Mouse (Mus musculus): ENCODE results near the gene Med19. TPM values are rescaled to one million over a fixed set of nuclear protein-coding genes. Genes with fewer than 3 reads are reported as not detected.
"Not testable (repeated sequence)": the region's sequence is repeated elsewhere in the genome, so short reads cannot be mapped to it uniquely, and the experiment has no call there.

Med19 gene
- polyA plus RNA-seq, 1 experiment from 2014 or later = 49.3 TPM

DNA sequence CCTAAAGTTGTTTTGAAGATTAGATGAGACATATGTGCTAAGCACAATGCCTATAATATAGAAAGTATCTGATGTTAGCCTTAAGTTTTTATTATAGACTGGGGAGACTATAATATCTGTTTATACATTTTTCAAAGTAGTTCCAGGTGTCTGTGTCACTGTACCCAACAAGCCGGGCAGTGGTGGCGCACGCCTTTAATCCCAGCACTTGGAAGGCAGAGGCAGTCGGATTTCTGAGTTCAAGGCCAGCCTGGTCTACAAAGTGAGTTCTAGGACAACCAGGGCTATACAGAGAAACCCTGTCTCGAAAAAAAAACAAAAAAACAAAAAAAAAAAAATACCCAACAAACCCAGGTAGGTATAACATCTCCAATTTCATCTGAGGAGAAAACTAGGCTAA lies 50.0 kb downstream of the Med19 start:
- not testable (repeated sequence) for H3K27me3 ChIP-seq; H3K4me2 ChIP-seq (replicated peaks); H3K27ac ChIP-seq; H3K9me3 ChIP-seq (replicated peaks); H3K4me3 ChIP-seq; ATAC-seq (ENCODE audit: low FRiP score); H3K9ac ChIP-seq
- H3K36me3 ChIP-seq = peaks cover 20% of the 10 kb centered on the region
- 80% methylated on average over 5 of the region's 5 CpGs for WGBS
- peaks cover 27% of the 10 kb centered on the region for H3K4me1 ChIP-seq

- H3K4me2 ChIP-seq (replicated peaks) = no peak overlapping the region
- ATAC-seq (ENCODE audit: low FRiP score) = no peak
- H3K36me3 ChIP-seq = no peaks in the 10 kb centered on the region
- peaks cover 33% of the 10 kb centered on the region for H3K4me1 ChIP-seq
- H3K27ac ChIP-seq = no peak overlapping the region
- H3K27me3 ChIP-seq = no peaks in the 10 kb centered on the region
- no peak overlapping the region for H3K9ac ChIP-seq
- H3K9me3 ChIP-seq (replicated peaks) = no peaks in the 10 kb centered on the region
- no peak overlapping the region for H3K4me3 ChIP-seq
- 78% methylated on average over 3 of the region's 3 CpGs for WGBS
These were observed 53.0 kb downstream of the Med19 start for GRCm38 (mm10) chr2:84731206-84731605.

- no peaks in the 10 kb centered on the region for H3K27me3 ChIP-seq
- H3K4me3 ChIP-seq = no peak overlapping the region
- ATAC-seq (ENCODE audit: low FRiP score) = no peak
- no peak overlapping the region for H3K4me2 ChIP-seq (replicated peaks)
- no peak overlapping the region for H3K27ac ChIP-seq
- H3K4me1 ChIP-seq = peaks cover 40% of the 10 kb centered on the region
- no peaks in the 10 kb centered on the region for H3K36me3 ChIP-seq
- 46% methylated on average over 1 of the region's 1 CpGs for WGBS
- no peaks in the 10 kb centered on the region for H3K9me3 ChIP-seq (replicated peaks)
- H3K9ac ChIP-seq = no peak overlapping the region
These were observed 54.2 kb downstream of the Med19 start for GRCm38 (mm10) chr2:84732394-84732793.

- H3K36me3 ChIP-seq = no peaks in the 10 kb centered on the region
- no peaks in the 10 kb centered on the region for H3K27me3 ChIP-seq
- no peaks in the 10 kb centered on the region for H3K9me3 ChIP-seq (replicated peaks)
- H3K27ac ChIP-seq = peak within 1 kb of the TSS; percentile 87
- peaks cover 51% of the 10 kb centered on the region for H3K4me1 ChIP-seq
- H3K4me3 ChIP-seq = peak within 1 kb of the TSS; percentile 53
- peak; percentile 75 for ATAC-seq (ENCODE audit: low FRiP score)
- 6% methylated on average over 7 of the region's 8 CpGs for WGBS
- peak within 1 kb of the TSS; percentile 80 for H3K9ac ChIP-seq
- peak within 1 kb of the TSS; percentile 76 for H3K4me2 ChIP-seq (replicated peaks)
These were observed 55.5 kb downstream of the Med19 start, which contains the start of gene Ypel4 for GRCm38 (mm10) chr2:84733579-84734300. Gene Ypel4, plus strand, starts transcription at chr2:84734058.

DNA sequence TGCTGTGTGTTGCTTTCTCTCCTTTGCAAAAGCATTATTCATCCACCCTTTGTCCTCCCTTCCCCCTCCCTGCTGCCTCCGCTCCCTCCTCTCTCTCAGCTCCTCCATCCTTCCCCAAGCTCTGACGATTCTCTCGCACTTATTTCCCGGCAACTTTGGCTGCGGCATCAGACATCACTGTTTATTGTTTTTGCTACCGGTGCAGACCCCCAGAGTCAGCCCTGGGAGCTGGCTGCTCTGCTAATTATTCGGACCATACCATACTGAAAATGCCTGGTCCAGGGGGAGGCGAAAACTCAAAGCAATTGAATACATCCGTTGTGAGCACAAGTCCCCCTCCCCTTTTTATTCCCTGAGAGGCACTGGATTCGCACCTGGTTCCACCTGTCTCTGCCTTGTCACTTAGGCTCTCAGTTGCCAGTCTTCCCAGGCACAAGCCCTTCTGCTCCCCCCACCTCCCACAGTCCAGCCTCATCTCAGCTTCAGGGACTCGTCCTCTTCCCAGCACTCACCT lies 56.2 kb downstream of the Med19 start:
- H3K4me2 ChIP-seq (replicated peaks) = peak overlapping the region; percentile 76
- H3K27me3 ChIP-seq = no peaks in the 10 kb centered on the region
- under 1% methylated on average over 11 of the region's 11 CpGs for WGBS
- peak; percentile 67 for ATAC-seq (ENCODE audit: low FRiP score)
- H3K27ac ChIP-seq = peak overlapping the region; percentile 87
- peak overlapping the region; percentile 80 for H3K9ac ChIP-seq
- peaks cover 58% of the 10 kb centered on the region for H3K4me1 ChIP-seq
- no peaks in the 10 kb centered on the region for H3K9me3 ChIP-seq (replicated peaks)
- H3K4me3 ChIP-seq = peak overlapping the region; percentile 53
- H3K36me3 ChIP-seq = no peaks in the 10 kb centered on the region

- Histone ChIP-seq H3K4me1 (peaks cover 63% of the 10 kb centered on the region), H3K4me2 (replicated peaks) (peak overlapping the region; percentile 76)
These were observed 56.7 kb downstream of the Med19 start for GRCm38 (mm10) chr2:84734919-84735318.

GRCm38 (mm10) chr2:84735346-84735920 lies 57.2 kb downstream of the Med19 start:
- WGBS = 15% methylated on average over 7 of the region's 7 CpGs
- peak overlapping the region; percentile 53 for H3K4me3 ChIP-seq
- H3K27ac ChIP-seq = peak overlapping the region; percentile 87
- H3K9me3 ChIP-seq (replicated peaks) = no peaks in the 10 kb centered on the region
- H3K36me3 ChIP-seq = no peaks in the 10 kb centered on the region; the same call in 1 of the 2 replicates
- H3K27me3 ChIP-seq = no peaks in the 10 kb centered on the region
- H3K4me2 ChIP-seq (replicated peaks) = peak overlapping the region; percentile 76
- H3K4me1 ChIP-seq = peaks cover 68% of the 10 kb centered on the region
- no peak for ATAC-seq (ENCODE audit: low FRiP score)
- peak overlapping the region; percentile 80 for H3K9ac ChIP-seq

More at GRCm38 (mm10) chr2:84734919-84735318, 56.7 kb downstream of the Med19 start:
- peak overlapping the region; percentile 53 for H3K4me3 ChIP-seq
- no peak for ATAC-seq (ENCODE audit: low FRiP score)
- H3K9ac ChIP-seq = peak overlapping the region; percentile 80
- WGBS = 4% methylated on average over 2 of the region's 2 CpGs
- H3K27ac ChIP-seq = peak overlapping the region; percentile 87
- no peaks in the 10 kb centered on the region for H3K36me3 ChIP-seq
- H3K27me3 ChIP-seq = no peaks in the 10 kb centered on the region
- no peaks in the 10 kb centered on the region for H3K9me3 ChIP-seq (replicated peaks)

DNA sequence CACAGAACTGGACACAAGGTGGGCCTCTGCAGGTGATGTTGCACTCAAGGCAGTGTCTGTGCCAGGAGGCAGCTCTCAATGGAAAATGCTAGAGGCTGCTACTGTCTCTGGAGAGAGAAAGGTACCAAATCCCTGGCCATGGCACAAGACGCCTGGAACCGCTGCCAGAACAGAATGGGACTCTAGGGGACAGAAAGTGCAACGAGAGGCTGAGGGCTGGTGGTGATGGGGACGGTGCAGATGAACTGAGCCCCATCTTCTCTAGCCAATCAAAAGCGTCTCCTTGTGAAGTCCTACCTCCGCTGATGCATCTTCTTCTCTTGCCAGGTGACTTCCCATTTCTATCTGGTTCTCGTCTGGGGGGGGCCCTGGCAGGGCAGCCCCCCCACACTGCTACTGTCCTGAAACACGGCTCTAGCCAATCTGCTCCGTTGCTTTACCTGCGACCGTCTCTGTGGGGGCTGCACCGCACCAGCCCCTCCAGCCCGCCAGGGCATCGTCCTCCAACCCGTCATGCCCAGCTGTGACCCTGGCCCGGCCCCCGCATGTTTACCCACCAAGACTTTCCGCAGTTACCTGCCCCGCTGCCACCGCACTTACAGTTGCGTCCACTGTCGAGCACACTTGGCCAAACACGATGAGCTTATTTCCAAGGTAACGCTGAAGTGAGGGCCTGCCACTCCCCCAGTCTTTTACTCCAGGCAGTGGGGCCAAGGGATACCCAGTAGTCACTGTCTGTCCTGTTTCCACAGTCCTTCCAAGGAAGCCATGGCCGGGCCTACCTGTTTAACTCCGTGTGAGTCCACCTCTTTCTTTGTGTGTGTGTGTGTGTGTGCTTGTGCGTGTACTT lies 58.3 kb downstream of the Med19 start:
- ATAC-seq (ENCODE audit: low FRiP score) = no peak
- H3K4me2 ChIP-seq (replicated peaks) = peak overlapping the region; percentile 76
- H3K4me3 ChIP-seq = peak overlapping the region; percentile 53
- H3K9ac ChIP-seq = peak overlapping the region; percentile 57
- peaks cover 79% of the 10 kb centered on the region for H3K4me1 ChIP-seq
- H3K27ac ChIP-seq = peak overlapping the region; percentile 81; the same call in 1 of the 2 replicates
- H3K36me3 ChIP-seq = no peaks in the 10 kb centered on the region; the same call in 1 of the 2 replicates
- no peaks in the 10 kb centered on the region for H3K9me3 ChIP-seq (replicated peaks)
- 6% methylated on average over 27 of the region's 27 CpGs for WGBS
- H3K27me3 ChIP-seq = no peaks in the 10 kb centered on the region

DNA sequence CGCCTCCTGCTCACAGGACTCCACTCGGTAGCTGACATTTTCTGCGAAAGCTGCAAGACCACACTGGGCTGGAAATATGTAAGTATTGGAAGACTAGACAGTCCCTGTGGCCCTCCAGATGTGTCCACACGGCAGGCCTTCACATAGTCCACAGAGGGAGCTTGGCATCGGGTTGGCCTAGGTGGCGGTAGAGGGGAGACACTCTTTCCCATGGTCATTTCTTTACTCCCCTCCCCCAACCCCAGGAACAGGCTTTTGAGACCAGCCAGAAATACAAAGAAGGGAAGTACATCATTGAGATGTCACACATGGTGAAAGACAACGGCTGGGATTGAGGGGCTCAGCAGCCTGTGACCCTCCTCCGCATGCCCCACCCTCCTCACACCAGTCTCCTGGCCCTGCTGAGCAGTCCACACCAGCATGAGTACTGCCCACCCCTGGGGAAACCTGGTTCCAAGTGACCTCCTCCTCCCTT lies 59.3 kb downstream of the Med19 start:
- Histone ChIP-seq H3K27me3 (no peaks in the 10 kb centered on the region), H3K9ac (peak overlapping the region; percentile 57; the same call in 1 of the 2 replicates), H3K4me1 (peaks cover 87% of the 10 kb centered on the region), H3K4me2 (replicated peaks) (peak overlapping the region; percentile 76), H3K9me3 (replicated peaks) (no peaks in the 10 kb centered on the region), H3K36me3 (no peaks in the 10 kb centered on the region; the same call in 1 of the 2 replicates), H3K4me3 (peak overlapping the region; percentile 53), H3K27ac (peak overlapping the region; percentile 81)
- WGBS = 4% methylated on average over 8 of the region's 8 CpGs
- ATAC-seq (ENCODE audit: low FRiP score) = peak; percentile 9; the same call in 1 of the 2 replicates
